Mouse (Mus musculus): ENCODE data around the gene Igsf21.
A peak's percentile ranks its signal among the peaks of the same experiment; 100 is the strongest.

The Igsf21 gene

GRCm38 (mm10) chr4:140246180-140247005 is at the start of gene Igsf21:
Igsf21 (minus strand) TSS chr4:140246784.
- DNase-seq = peak; percentile 75 to 76

- peak; percentile 53 to 66 for DNase-seq
These were observed 39.2 kb upstream of the Igsf21 start for GRCm38 (mm10) chr4:140285726-140286316.

- DNase-seq = no peak
These were observed 36.8 kb upstream of the Igsf21 start for GRCm38 (mm10) chr4:140283398-140283797.

- no peak for DNase-seq
These were observed 31.7 kb upstream of the Igsf21 start for GRCm38 (mm10) chr4:140278269-140278668.

- peak; percentile 61 to 67 for DNase-seq
These were observed 25.3 kb upstream of the Igsf21 start for GRCm38 (mm10) chr4:140271913-140272312.

- DNase-seq = peak; percentile 94 to 96
These were observed 23.9 kb upstream of the Igsf21 start for GRCm38 (mm10) chr4:140270451-140270850.

- DNase-seq = no peak
These were observed 22.7 kb upstream of the Igsf21 start for GRCm38 (mm10) chr4:140269184-140269840.

GRCm38 (mm10) chr4:140267835-140268234 is 21.3 kb upstream of the Igsf21 start:
- DNase-seq = no peak

- peak; percentile 52 to 60 for DNase-seq
These were observed 20.5 kb upstream of the Igsf21 start for GRCm38 (mm10) chr4:140267086-140267485.

- DNase-seq = no peak
These were observed 12.4 kb upstream of the Igsf21 start for GRCm38 (mm10) chr4:140258968-140259367.

GRCm38 (mm10) chr4:140252369-140252768 is 5.8 kb upstream of the Igsf21 start:
- peak; percentile 86 to 91 for DNase-seq

- peak; percentile 90 for DNase-seq
These were observed 2.6 kb upstream of the Igsf21 start for GRCm38 (mm10) chr4:140249011-140249744.

- no peak for DNase-seq
These were observed 1.8 kb upstream of the Igsf21 start for GRCm38 (mm10) chr4:140248396-140248795.

- peak; percentile 68 to 75 for DNase-seq
These were observed 721 bp upstream of the Igsf21 start for GRCm38 (mm10) chr4:140247006-140248003.

- DNase-seq = peak; percentile 91 to 94
These were observed 1.1 kb downstream of the Igsf21 start for GRCm38 (mm10) chr4:140245286-140246179.

- no peak for DNase-seq
These were observed 1.7 kb downstream of the Igsf21 start for GRCm38 (mm10) chr4:140244835-140245234.

- DNase-seq = peak; percentile 86
These were observed 2.3 kb downstream of the Igsf21 start for GRCm38 (mm10) chr4:140244161-140244813.

- DNase-seq = peak in 1 of 2 experiments; percentile 52
These were observed 3.4 kb downstream of the Igsf21 start for GRCm38 (mm10) chr4:140243231-140243630.

- DNase-seq = peak in 1 of 2 experiments; percentile 63
These were observed 4.3 kb downstream of the Igsf21 start for GRCm38 (mm10) chr4:140242291-140242690.

- DNase-seq = peak; percentile 54 to 67
These were observed 9.3 kb downstream of the Igsf21 start for GRCm38 (mm10) chr4:140237305-140237741.

All from cerebellum, postnatal 14 days (tissue).